Mouse (Mus musculus): ENCODE results near the gene Il11ra1.
"Not testable (repeated sequence)": the region's sequence is repeated elsewhere in the genome, so short reads cannot be mapped to it uniquely, and the experiment has no call there.

Il11ra1 gene

GRCm38 (mm10) chr4:41681176-41681575 is 18.6 kb upstream of the Il11ra1 start:
- no peak for DNase-seq (ENCODE audit: low spot score)

DNA sequence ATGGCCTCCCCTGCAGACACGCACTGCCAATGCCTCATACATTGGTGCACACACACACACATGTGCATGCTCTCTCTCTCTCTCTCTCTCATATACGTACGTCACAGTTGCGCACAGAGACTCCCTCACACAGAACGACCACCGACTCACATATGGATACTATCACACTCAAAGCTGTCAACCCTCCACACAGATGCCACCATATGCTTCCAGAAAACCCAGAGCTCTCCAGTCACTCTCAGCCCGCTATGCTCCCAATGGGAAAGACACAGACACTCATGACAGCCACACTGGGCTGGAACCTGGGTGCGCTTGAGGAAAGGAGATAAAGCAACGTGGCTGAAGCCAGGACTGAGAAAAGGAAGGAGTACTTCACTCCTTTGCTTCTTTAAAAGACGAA is 17.8 kb upstream of the Il11ra1 start:
- DNase-seq (ENCODE audit: low spot score) = no peak

DNA sequence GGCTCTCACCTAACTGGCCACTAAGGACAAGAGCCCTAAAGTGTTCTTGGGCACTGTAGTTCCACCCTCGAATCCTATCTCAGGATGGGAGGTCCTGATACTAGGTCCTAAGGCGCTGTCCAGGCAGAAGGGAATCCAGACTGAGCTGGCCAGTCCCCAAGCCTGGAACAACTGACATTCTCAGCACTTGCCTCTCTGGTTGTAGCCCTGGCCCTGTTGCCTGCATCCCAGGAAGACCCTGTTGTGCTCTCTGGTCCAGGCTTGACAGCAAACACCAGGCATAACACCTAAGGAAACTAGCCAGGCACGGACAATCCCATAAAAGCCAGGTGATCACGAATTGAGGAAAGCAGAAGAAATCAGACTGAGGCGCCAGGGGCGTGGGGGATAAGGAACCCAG is 17.0 kb upstream of the Il11ra1 start:
- DNase-seq (ENCODE audit: low spot score) = no peak

- not testable (repeated sequence) for DNase-seq (ENCODE audit: low spot score)
These were observed 16.5 kb upstream of the Il11ra1 start for GRCm38 (mm10) chr4:41683303-41683702.

DNA sequence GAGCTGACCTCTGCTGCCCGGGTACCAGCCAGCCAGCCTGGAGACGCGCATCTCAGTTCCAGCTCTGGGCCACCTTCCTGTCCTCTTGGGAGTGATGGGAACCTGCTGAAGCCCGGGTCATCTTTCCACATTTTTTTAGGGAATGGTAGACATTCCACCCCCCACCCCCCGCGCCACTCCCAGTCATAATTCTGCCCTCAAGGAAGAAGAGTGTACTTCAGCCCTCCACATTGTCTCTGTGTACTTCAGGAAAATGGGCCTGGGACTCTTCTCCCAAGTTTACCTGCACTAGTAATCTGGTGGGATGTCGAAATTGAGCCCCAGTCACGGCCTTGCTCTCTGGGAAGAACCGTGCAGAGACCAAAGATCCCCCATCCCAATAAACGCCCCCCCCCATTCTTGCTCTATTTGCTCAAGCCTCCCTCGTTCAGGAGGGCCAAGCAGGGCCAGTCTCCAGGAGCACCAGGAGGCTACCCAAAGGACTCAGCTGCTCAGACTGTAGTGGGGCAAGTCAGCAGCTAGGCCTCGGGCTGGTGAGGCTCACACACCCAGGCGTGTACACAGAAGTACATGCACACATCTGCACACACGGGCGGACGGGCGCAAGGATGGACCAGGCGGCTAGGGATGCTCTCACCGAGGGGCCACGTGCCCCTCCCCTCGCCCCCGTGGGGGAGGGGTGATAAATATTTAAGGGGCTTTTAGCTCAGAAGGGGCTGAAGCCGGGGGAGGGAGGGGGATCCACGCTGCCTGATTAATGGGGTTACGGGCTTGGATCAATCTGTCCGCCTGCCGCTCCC is 15.5 kb upstream of the Il11ra1 start:
- not testable (repeated sequence) for DNase-seq (ENCODE audit: low spot score)

- DNase-seq (ENCODE audit: low spot score) = not testable (repeated sequence)
These were observed 14.8 kb upstream of the Il11ra1 start for GRCm38 (mm10) chr4:41684931-41685453.

DNA sequence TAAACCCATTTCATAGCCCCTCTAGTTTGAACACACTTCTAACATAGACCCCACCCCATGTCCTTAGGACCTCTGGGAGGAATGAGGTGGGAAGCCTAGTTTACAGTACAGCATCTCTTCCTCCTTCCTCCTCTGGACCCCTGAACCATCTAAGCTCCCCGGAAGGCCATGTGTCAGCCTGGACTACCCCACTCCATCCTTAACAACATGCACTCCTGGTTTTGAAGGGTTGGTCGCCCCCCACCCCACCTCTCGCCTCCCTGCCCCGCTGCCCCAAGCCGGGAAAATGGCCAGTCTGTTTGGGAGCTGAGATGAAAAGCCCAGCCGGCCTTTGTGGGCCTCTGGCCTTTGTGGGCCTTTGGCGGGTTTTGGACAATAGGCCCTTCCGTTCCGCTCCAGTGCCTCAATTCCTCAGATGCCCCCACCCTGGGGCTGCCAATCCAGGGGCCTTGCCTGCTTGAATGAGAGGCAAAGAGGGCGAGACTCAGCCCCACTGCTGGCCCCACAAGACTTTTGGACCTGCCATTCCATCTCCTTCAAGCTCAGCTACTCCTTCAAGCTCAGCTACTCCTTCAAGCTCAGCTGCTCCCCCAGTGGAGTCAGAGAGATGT is 13.8 kb upstream of the Il11ra1 start:
- DNase-seq (ENCODE audit: low spot score) = not testable (repeated sequence)

DNA sequence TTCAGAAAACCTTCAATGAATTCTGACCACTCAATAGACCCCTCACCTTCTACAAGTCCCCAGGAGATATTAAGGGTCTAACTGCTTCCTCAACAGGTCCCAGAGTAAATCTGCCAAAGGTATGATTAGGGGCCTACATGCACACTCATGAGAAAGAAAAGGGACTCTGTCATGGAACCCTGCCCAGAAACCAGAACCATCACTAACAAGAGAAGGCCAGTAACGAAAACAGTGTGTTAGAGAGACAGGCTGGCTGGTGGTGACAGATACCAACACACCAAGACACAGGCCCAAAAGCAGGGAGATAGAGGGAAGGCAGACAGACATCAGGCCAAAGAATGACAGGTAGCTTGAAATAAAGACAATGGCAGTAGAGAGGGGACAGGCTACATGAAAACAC is 11.2 kb upstream of the Il11ra1 start:
- not testable (repeated sequence) for DNase-seq (ENCODE audit: low spot score)

GRCm38 (mm10) chr4:41690014-41690413 is 9.8 kb upstream of the Il11ra1 start:
- DNase-seq (ENCODE audit: low spot score) = not testable (repeated sequence)

DNA sequence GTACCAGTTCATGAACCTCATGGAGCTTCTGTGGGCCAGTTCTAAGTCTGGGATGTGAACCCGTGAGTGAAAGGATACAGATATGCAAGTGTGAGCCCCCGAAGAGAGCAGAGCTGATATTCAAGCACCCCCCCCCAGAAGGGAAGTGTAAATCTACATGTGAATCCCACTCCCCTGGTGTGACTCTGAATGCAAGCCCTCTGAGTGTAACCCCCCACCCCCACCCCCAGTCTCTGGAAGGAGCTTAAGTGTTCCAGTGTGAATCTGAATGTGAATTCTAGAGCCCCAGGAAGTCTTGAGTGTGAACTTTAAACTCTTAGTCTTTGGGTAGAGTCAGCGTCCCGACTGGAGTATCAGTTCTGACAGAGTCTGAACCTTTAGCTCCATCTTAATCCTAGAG is 6.3 kb upstream of the Il11ra1 start:
- DNase-seq (ENCODE audit: low spot score) = not testable (repeated sequence)

GRCm38 (mm10) chr4:41695800-41696199 is 4.0 kb upstream of the Il11ra1 start:
- not testable (repeated sequence) for DNase-seq (ENCODE audit: low spot score)

DNA sequence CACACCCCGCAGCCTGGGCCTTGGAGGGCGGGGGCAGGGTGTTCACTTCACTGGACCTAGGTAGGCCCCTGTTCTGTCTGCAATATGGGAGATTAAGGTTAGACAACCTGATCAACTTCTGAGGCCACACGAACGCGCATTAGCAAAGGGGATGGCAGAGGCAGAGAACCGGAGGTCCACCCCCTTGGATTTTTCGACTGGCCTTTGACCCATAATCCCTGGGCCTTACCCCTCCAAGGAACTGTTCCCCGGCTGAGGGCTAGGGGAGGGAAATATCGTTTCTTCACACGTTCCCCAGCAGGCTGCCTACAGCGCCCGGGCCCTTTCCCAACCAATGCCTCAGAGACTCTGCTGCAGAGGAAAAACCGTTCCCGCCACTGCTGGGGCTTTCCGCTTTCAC is 3.3 kb upstream of the Il11ra1 start:
- not testable (repeated sequence) for DNase-seq (ENCODE audit: low spot score)

- DNase-seq (ENCODE audit: low spot score) = not testable (repeated sequence)
These were observed 2.6 kb upstream of the Il11ra1 start, which contains the start of gene Cntfr for GRCm38 (mm10) chr4:41696930-41697841. Cntfr (minus strand) TSS chr4:41697089.

- not testable (repeated sequence) for DNase-seq (ENCODE audit: low spot score)
These were observed 1.3 kb upstream of the Il11ra1 start for GRCm38 (mm10) chr4:41698421-41699016.

DNA sequence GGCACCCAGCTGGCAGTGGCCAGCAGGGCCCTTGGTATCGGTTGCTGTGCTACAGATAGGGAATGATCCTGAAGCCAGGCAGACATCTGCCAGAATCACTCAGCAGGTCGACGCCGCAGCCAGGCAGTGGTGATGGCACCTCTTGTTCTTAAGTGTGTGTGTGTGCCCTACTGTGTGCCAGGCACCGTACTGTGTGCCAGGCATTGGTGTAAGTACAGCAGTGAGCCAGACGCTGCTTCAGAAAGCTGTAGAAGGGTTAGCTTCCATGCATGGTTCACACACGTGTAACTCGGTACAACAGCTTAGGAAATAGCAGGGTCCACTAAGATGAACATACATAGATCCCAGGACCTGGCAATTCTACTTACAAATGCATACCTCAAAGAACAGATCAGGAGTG is 435 bp downstream of the Il11ra1 start:
- DNase-seq (ENCODE audit: low spot score) = not testable (repeated sequence)

- not testable (repeated sequence) for DNase-seq (ENCODE audit: low spot score)
These were observed 2.4 kb downstream of the Il11ra1 start for GRCm38 (mm10) chr4:41702226-41702625.

GRCm38 (mm10) chr4:41704651-41705050 is 4.9 kb downstream of the Il11ra1 start:
- DNase-seq (ENCODE audit: low spot score) = no peak

DNA sequence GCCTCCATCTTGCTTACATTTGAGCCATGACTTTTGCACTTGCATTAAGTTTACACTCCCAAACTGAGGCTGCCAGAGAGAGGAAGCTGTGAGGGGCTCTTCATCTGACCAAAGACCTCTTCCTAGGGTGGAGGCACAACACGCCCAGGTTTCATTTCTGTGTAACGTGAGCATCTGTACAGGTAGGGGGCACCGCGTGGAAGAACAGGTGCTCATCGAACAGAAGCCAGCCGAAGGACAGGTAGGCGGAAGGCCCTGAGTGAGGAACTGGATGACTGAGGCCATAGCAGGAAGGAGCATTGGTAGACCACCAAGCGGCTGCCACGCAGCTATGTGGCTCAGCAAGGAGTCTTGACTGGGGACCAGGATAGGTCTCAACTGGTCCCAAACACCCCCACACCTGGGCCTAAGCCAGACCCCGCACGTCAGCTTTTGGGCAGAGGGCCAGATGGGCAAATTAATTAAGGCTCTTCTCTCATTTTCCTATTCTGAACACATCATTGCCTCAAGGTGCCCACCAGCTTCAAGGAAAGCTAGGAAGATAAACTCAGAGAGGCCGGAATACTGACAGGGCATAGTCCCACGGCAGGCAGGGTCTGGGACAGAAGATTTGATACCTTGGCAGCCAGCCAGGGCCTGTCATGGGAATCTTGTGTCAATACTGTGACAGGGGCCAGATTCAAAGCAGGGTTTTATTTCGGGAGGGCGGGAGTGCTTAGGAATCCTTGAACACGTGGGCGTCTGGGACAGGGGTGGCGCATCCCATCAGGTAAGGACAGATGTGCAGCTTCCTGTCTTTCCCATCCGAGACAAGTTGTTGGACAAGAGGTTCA is 6.3 kb downstream of the Il11ra1 start:
- no peak for DNase-seq (ENCODE audit: low spot score)

DNA sequence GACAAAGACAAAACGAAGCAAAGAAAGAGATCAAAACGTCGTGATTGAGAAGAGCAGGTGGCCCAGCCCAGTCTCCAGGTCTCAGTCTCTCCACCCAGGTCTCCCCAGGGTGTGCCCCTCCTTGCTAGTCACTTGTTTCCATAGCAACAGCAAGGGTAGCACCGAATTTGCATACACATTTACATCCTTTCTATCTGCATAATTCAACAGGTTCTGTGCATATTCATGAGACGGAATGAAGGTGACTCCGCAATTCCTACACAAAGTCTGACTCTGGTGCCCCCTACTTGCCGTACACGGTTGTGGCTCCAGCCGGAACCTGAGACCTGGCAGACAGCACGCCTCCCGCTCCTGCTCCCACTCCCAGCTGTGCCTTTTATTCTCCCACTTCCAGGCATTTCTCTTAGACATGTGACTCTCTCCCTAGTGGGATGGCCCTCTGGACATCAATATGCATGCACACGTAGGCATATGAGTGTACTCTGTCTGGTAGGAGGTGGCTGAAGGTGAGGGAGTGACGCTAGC is 7.3 kb downstream of the Il11ra1 start:
- peak; percentile 40 for DNase-seq (ENCODE audit: low spot score)

DNA sequence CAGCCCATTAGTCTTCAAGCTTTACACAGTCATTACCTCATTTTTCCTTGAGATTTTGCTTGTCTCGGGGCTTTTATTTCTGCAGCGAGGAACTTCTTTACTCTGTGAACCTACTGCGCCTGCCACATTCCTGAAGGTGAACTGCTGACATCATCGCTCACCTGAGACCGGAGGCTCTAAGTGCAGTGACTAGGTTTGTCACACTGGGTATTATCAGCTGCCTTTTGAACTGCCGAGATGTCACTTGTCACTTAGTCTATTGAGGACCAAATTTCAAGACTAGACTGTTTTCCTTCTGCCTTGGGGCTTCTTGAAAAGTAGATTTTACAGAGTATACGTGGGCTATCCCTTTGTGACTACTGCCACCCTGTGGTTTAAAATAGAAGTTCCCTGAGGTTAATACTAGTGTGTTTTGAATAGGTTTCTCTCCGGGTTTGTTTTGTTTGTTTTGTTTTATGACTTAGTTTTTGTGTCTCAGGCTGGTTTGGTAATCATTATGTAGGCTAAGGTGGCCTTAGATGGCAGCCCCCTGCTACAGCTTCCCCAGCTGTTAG is 8.5 kb downstream of the Il11ra1 start:
- DNase-seq (ENCODE audit: low spot score) = peak; percentile 48
